Mouse (Mus musculus) megakaryocyte, embryonic 14.5 days (primary cell): ENCODE data around the gene Rassf3.

Source experiments
- FLI1 ChIP-seq: IDR thresholded peaks from 2 replicates; pipeline ENCODE4 v1.6.1; 2012; ENCODE audit warnings: low read length, inconsistent platforms, mixed read lengths
- GATA1 ChIP-seq: IDR thresholded peaks from 3 replicates; pipeline ENCODE4 v1.6.1; 2012; ENCODE audit warnings: mixed read lengths, low read length, inconsistent platforms, borderline replicate concordance

DNA sequence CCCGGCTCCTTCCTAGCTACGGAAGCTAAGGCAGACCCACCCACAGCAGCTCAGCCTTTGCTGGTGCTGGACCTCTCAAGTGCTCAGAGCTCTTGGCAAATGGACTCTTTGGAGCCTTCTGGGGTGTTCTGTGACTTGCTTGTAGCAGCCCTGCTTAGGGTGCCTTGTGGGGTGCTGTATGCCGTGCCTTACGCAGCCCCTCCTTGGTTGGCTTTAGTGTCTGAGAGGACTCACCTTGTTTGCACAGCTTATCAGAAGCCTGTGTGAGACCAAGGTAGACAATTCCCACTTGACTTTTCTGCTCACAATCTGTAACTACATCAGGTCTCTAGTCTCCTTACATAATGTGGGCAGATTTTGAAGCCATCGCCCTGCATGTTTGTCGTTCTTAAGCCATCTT is 90.5 kb downstream of the Rassf3 start:
- TF ChIP-seq GATA1 (no peak), FLI1 (no peak)
